ENCODE assay signal across 12 mouse cellular contexts in genomic region chr6:126159279-126160066, GRCm38 (mm10). TPM values are rescaled to one million over a fixed set of nuclear protein-coding genes. Genes with fewer than 3 reads are reported as not detected.
A peak's percentile ranks its signal among the peaks of the same experiment; 100 is the strongest.
DNase-seq lines count a peak whose midpoint lies in the region; ATAC-seq and TF ChIP-seq lines count a peak whose summit lies in the region.
"Had no signal": no experiment of that assay in that cellular context is flagged by ENCODE, and none has a peak within 500 bp of the region (broad histone marks: within the 10 kb centered on the region; RNA-seq: fewer than 3 reads in every experiment).

No protein-coding gene starts in this region.

- no peak for ATAC-seq in lung, embryonic 14.5 days (ENCODE audit: insufficient read depth)
- 0 out of 2 replicates have a peak, but pooled peaks have one; percentile 7 for ATAC-seq in limb, embryonic 14.5 days (ENCODE audit: low FRiP score, low read depth)
- ATAC-seq: intestine, embryonic 15.5 days; midbrain, embryonic 15.5 days had no signal

- H3K27ac ChIP-seq in lung, embryonic 14.5 days (ENCODE audit: low read depth), result no peak overlapping the region
- H3K27ac ChIP-seq in heart, embryonic 10.5 days, result no peak overlapping the region
- H3K27ac ChIP-seq in limb, embryonic 14.5 days (replicated peaks; ENCODE audit: low read depth, low read length), result 0 out of 2 replicates have a peak overlapping the region, but pooled peaks have one; percentile 6
- H3K27ac ChIP-seq: intestine, embryonic 15.5 days; midbrain, embryonic 15.5 days had no signal

- no peak overlapping the region for H3K4me2 ChIP-seq in lung, embryonic 14.5 days
- H3K4me2 ChIP-seq in limb, embryonic 14.5 days (replicated peaks; ENCODE audit: low read depth, low read length, severe bottlenecking), result no peak overlapping the region
- H3K4me2 ChIP-seq: intestine, embryonic 15.5 days; midbrain, embryonic 15.5 days had no signal

- no peaks in the 10 kb centered on the region for H3K9me3 ChIP-seq in lung, embryonic 14.5 days (ENCODE audit: low read depth, low read length)
- H3K9me3 ChIP-seq in heart, embryonic 10.5 days, result no peaks in the 10 kb centered on the region
- H3K9me3 ChIP-seq in limb, embryonic 14.5 days (ENCODE audit: control insufficient read depth, low read length), result 0 out of 2 replicates have a peak, but pooled peaks cover 5% of the 10 kb centered on the region
- H3K9me3 ChIP-seq: intestine, embryonic 15.5 days; midbrain, embryonic 15.5 days had no signal

- 0 out of 2 replicates have a peak, but pooled peaks cover 7% of the 10 kb centered on the region for H3K27me3 ChIP-seq in lung, embryonic 14.5 days (ENCODE audit: insufficient read depth, low read length)
- H3K27me3 ChIP-seq in heart, embryonic 10.5 days (ENCODE audit: insufficient read depth, poor library complexity, severe bottlenecking), result peaks cover 9% of the 10 kb centered on the region
- H3K27me3 ChIP-seq in limb, embryonic 14.5 days (ENCODE audit: control insufficient read depth, insufficient read depth, low read length), result no peaks in the 10 kb centered on the region

- peaks cover 6% of the 10 kb centered on the region for H3K4me1 ChIP-seq in lung, embryonic 14.5 days (ENCODE audit: insufficient read depth)
- H3K4me1 ChIP-seq in heart, embryonic 10.5 days, result peaks cover 41% of the 10 kb centered on the region
- peaks cover 53% of the 10 kb centered on the region for H3K4me1 ChIP-seq in limb, embryonic 14.5 days (ENCODE audit: control insufficient read depth, insufficient read depth, low read length)

- no peak overlapping the region for H3K9ac ChIP-seq in lung, embryonic 14.5 days
- H3K9ac ChIP-seq in limb, embryonic 14.5 days (ENCODE audit: low read depth, low read length, severe bottlenecking), result no peak overlapping the region
- H3K9ac ChIP-seq: intestine, embryonic 15.5 days; midbrain, embryonic 15.5 days had no signal

- DNase-seq in lung, embryonic 14.5 days, result peak; percentile 49
- DNase-seq in lung, postnatal 25 days (ENCODE audit: low spot score), result no peak
- DNase-seq in heart, embryonic 10.5 days (ENCODE audit: low spot score), result peak; percentile 60
- peak; percentile 25 for DNase-seq in kidney, adult 18-20 months
- peak; percentile 59 for DNase-seq in limb, embryonic 14.5 days (ENCODE audit: low spot score)
- no peak for DNase-seq in retina, embryonic 14.5 days (ENCODE audit: low spot score)
- DNase-seq in right cerebral cortex, adult 18-20 months, result no peak
- no peak for DNase-seq in yolk sac, embryonic 10.5 days (ENCODE audit: low spot score)
- DNase-seq: cerebellum, adult 9-11 months; lung, adult 18-20 months had no signal

- WGBS in lung, embryonic 14.5 days, result 75% methylated on average over 13 of the region's 13 CpGs
- 88% methylated on average over 13 of the region's 13 CpGs for WGBS in heart, embryonic 10.5 days
- 76% methylated on average over 13 of the region's 13 CpGs for WGBS in limb, embryonic 14.5 days

- H3K4me3 ChIP-seq in lung, embryonic 14.5 days (ENCODE audit: low read depth, low read length), result no peak overlapping the region
- no peak overlapping the region for H3K4me3 ChIP-seq in heart, embryonic 10.5 days
- H3K4me3 ChIP-seq in limb, embryonic 14.5 days (replicated peaks; ENCODE audit: low read length), result no peak overlapping the region
- H3K4me3 ChIP-seq: intestine, embryonic 15.5 days; midbrain, embryonic 15.5 days had no signal

- no peak for TF ChIP-seq CTCF in lung, embryonic 14.5 days (IDR thresholded peaks at IDR 0.05; ENCODE audit: low read depth)

- TF ChIP-seq POLR2A in limb, embryonic 14.5 days (IDR thresholded peaks at IDR 0.05; ENCODE audit: borderline replicate concordance, extremely low read depth, insufficient read depth, insufficient read length), result no peak

- H3K36me3 ChIP-seq in lung, embryonic 14.5 days (ENCODE audit: insufficient read depth), result no peaks in the 10 kb centered on the region
- peaks cover 4% of the 10 kb centered on the region; the same call in 1 of the 2 replicates for H3K36me3 ChIP-seq in heart, embryonic 10.5 days
- H3K36me3 ChIP-seq in limb, embryonic 14.5 days (ENCODE audit: control insufficient read depth, insufficient read depth, low read length), result no peaks in the 10 kb centered on the region
- H3K36me3 ChIP-seq: intestine, embryonic 15.5 days; midbrain, embryonic 15.5 days had no signal

RNA-seq across cellular contexts. Expression of gene Ntf3, which starts 7.2 kb away (rescaled TPM):
- polyA plus RNA-seq in lung, embryonic 14.5 days (2014; fragmentation: Nextera tagmentation; extraction: Ambion mirVana), result 4.3 and 4.7 TPM in 2 replicates
- 11.0 and 12.8 TPM in 2 replicates for polyA plus RNA-seq in heart, embryonic 10.5 days (2016; fragmentation: Nextera tagmentation; extraction: Ambion mirVana)
- polyA plus RNA-seq in limb, embryonic 14.5 days (2012; rRNA removed), result 18.6 and 19.4 TPM in 2 replicates
- 21.5 and 25.0 TPM in 2 replicates for polyA plus RNA-seq in limb, embryonic 14.5 days (2014; fragmentation: Nextera tagmentation; extraction: Ambion mirVana)

Comparison
In these comparisons a context has a peak if more than half of its experiments do, and no peak if none do; other contexts are left out.
1. DNase-seq: peak in lung, embryonic 14.5 days (single experiment), heart, embryonic 10.5 days (single experiment), kidney, adult 18-20 months (single experiment) and limb, embryonic 14.5 days (single experiment); none in lung, postnatal 25 days (single experiment), retina, embryonic 14.5 days (single experiment), right cerebral cortex, adult 18-20 months (single experiment) and yolk sac, embryonic 10.5 days (single experiment).